Mouse (Mus musculus): ENCODE results near the gene Minos1.

Minos1 gene

DNA sequence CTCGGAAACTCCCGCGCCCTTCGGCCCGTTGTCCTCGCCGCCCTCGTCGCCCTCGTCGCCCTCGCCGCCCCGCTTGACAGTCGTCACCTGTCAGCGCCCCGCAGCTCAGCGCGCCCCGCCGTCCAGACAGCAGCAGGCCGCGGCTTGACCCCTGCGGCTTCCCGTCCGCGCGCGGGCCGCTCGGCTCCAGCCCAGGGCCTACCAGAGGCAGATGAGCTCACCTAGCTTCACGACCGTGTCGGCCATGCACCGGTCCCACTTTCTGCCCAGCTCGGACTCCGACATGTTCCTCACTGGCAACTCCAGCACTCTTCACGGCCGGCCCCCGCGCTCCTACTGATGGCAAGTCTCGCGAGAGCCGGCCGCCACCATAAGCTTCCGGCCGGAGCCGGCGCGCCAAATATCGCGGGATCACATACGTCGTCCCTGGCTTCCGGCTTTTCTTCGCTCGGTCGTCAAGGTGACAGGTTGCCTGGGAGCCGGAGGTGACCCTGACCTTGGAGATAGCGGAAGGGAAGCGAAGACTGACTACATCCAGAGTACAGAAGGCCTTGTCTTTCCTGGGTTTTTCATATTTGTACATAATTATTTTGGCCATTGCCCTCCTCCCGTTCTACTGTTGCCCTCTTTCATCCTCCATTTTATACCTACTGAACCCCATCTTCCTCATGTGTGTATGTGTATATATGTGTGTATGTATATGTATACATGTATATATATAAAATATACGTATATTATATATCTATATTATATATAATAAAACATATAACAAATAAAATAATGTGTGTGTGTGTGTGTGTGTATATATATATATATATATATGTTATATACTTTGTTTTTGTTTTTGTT, at the start of gene Minos1:
Minos1 (minus strand) TSS at position 413 of the 849 bp plus-strand sequence.
- DNase-seq (ENCODE audit: low spot score): peak; percentile 97

DNA sequence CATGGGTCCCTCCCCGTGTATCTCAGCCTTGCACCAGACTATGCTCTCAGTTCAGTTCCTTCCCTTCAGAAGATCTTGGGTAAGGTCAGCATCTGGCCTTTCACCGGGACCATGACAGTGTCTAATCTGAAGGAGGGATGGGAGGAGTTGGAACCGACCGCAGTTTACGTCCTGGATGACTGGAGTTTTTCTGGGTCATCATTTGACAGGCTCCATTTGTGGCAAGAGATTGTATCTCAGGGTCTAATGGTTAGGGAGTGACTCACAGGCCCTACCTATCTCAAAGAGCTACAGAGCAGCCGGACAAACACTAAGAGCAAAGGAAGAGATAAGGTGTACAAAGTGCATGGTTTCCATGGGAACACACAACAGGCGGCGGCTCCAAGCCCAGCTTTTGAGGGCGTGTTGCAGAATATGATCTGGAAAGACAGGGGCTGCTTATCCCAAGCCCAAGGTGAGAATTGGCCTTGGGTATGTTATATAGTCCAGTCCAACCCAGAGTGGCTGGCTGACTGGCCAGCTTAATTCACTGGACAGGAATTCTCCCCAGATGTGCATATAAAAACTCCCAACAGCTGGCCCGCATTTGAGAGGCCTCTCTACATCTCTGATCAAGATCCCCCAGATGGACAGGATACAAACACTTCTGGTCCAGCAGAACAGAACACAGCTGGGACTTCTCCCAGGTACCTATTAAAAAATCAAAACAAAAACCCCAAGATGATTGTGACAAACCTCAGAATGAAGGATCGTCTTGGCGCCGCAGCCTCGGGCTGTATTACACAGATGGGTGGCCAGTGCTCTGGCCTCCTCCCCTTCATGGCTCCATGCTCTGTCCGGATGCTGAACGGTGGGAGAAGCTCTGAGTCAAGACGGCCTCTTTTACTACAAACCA, 49.1 kb upstream of the Minos1 start:
- peak; percentile 20 for DNase-seq (ENCODE audit: low spot score)

DNA sequence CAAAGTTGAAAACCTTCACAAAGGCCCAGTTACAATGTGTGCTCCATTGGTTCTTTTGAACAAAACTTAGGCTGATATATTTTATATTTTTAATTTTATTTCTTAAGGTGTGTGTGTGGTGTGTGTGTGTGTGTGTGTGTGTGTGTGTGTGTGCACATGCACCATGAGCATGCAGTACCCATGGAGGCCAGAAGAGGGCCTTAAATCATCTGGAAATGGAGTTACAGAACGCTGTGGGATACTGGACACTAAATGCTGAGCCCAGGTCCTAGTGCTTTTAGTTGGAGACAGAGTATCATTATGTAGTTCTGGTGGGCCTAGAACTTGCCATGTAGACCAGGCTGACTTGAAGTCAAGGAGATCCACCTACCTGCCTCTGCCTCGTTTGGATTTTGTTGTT, 48.3 kb upstream of the Minos1 start:
- DNase-seq (ENCODE audit: low spot score): no peak

DNA sequence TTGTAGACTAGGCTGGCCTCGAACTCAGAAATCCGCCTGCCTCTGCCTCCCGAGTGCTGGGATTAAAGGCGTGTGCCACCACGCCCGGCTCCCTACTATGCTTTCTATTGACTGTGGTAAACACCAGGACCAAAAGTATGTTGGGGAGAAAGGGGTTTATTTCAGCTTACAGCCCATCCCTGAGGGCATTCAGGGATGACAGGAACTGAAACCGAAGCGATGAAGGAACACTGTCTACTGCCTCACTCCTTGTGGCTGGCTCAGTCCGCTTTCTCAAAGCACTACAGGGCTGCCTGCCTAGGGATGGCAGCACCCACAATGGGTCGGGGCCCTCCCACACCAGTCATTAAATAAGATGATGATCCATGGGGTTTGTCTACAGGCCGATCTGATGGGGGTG, 47.5 kb upstream of the Minos1 start:
- no peak for DNase-seq (ENCODE audit: low spot score)

DNA sequence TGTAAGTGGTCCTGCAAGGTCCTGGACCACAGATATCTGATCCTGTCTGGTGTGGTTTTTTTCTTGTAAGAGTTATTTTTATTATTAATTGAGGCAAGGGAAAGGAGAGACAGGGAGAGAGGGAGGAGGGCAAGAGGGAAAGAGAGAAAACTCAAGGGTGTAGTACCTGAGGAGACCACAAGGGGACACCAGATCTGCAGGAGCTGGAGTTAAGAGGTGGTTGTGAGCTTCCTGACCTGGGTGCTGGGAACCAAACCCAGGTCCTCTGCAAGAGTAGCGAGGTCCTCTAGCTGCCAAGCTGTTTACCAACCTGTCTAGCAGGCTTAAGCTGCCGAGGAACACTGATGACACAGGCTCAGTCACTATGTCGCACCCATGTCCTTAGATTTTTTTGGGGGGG, 47.0 kb upstream of the Minos1 start:
- no peak for DNase-seq (ENCODE audit: low spot score)

DNA sequence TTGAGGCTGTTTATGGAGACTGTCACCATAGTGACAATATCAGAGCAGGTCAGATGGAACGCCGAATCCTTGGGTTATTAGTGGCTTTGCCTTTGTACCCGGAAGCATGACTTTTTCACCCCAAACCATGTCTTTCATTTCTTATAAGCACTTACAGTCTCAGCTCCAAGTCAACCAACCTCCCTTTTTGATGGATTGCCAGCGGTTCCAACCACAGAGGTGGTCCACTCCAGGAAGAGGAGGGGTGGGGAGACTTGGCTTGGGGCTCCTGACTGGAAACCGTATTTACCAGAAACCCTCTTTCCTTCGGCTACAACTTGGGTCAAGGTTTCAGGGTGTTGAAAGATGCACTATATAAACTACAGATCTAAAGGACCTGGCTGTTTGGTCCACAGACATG, 45.1 kb upstream of the Minos1 start:
- no peak for DNase-seq (ENCODE audit: low spot score)

DNA sequence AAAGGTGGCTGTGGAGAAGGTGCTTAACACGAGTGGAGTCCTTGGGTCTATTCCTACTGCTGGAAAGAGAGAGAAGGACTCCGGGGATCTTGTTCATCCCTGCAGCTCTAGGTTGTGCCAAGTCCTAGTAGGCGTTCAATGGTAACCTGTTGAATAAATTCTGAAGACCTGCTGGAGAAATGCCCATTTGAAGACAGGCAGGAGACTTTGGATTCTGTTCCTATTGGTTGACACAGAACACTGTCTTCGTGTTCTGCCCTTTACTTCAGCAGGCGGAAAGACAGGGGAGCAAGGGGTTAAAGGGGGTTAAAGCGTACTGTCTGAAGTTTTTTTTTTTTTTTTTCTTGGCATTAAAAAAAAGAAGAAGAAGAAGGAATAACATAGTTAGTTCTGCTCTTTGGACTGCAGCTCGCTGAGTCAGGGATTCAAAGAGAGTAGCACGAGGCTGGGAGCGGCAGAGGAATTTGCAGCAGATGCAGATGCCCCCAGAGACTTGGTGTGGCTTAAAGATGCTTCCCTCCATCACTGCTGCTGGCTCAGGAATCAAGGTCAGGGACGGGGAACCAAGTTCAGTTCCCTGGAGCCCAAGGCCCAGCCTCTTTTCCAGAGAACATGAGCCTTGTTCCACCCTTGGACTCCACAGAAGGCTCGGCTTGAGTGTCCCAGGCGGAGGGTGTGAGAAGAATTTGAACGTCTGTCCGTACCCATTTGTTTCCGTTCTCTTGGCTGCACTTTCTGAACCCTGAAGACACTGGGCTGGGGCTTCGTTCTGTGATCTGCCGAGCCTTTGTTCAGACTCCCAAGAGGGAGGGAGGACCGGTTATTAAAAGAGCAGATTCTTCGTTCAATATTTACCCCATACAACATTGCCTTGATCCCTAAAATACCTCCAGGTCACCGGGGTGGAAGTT, 44.4 kb upstream of the Minos1 start:
- peak; percentile 24 for DNase-seq (ENCODE audit: low spot score)

DNA sequence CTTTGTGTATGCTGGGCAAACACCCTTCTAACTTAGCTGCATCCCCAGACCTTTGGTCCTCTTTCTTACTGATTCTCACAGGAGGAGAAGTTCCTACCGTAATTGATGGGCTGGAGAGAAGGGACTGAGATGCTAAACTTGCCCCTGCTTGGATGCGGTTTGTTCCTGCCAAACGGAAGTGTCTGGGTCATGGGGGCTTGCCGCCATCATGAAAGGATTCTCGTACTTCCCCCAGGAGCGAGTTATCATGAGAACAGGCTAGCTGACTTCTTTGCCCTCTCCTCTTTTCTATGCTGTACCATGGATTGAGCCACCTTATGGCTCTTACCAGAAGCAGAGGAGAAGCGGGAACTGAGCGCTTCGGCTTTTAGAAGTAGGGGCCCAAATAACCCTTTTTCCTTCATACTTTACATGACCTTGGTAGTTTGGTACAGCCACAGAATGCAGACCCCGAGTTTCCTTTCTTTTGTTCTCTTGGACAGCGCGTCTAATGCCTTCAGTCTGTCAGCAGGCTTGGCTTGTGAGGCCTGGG, 38.9 kb upstream of the Minos1 start:
- no peak for DNase-seq (ENCODE audit: low spot score)

DNA sequence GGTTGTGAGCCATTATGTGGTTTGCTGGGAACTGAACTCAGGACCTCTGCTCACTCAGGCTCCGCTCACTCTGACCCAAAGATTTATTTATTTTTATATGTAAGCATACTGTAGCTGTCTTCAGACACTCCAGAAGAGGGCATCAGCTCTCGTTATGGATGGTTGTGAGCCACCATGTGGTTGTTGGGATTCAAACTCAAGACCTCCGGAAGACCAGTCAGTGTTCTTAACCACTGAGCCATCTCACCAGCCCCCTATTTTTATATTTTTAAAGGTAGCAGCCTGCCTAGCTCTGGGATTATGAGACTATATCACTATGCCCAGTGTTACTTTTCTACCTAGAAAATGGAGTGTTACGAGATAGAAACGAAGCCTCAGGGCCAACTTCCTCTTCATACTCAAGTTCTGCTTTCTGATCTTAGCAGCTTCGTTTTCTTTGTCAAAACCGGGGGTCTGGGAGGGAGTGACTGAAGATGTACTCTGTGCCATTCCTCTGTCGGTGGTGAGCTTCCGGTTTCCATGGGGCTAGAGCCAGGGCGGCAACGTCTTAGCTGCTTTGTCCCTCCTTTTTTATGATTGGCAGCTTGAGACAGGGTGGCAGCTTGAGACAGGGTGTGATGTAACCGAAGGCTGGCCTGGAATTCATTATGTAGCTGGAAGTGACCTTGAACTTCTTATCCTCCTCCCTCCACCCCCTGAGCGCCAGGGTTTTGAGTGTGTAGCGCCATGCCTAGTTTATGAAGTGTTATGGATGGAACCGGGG, 38.3 kb upstream of the Minos1 start:
- DNase-seq (ENCODE audit: low spot score): peak; percentile 51

DNA sequence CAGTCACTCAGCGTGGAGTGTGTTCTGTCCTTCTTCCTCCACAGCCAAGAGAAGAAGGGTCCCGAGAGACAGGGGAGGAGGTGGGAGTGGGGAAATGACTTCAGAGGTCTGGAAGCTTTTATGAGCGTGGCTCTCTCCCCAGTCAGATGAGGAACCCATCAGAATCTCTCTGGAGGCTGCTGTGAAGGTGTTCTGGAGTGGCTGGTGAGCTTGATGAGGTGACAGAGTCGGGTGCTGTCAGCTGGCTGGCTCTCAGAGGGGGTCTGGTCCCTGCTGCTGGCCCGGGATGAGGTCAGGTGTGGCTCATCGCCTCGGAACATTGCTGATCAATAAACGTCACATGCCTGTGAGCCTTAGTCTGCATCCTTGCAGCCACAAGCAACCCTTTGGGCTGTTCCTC, 36.2 kb upstream of the Minos1 start:
- no peak for DNase-seq (ENCODE audit: low spot score)

DNA sequence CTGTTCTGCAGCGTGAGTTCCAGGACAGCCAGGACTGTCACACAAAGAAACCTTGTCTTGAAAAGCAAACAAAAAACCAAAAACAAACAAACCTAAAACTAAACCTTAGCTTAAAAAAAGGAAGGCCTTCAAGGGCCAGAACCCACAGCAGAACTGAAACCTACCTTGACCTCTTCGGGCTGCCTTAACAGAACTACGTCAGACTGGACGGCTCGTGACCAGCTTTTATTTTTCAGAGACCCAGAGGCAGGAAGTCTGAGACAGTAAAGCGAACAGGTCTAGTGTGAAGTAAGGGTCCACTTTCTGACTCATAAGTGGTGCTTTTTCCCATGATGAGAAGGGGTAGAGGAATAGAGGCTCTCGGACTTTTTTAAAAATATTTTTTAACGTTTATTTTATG, 35.3 kb upstream of the Minos1 start:
- no peak for DNase-seq (ENCODE audit: low spot score)

DNA sequence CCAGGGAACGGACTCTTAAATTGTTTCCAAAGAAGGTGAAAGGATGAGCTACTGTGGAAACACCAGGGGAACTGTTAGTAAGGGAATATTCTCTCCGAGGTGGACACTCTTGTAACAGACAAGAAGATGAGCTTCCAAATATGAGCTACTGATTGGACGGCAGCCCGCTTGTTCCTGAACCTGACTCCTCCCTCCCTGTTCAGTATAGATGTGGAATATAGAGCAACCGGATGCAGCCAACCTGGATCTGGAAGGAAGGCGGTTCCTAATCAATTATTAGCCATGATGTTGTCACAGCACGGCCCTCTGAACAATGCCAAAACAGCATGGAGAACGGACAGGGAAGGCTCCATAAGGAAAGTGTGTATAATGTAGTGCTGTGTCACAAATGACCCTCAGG, 34.3 kb upstream of the Minos1 start:
- no peak for DNase-seq (ENCODE audit: low spot score)

DNA sequence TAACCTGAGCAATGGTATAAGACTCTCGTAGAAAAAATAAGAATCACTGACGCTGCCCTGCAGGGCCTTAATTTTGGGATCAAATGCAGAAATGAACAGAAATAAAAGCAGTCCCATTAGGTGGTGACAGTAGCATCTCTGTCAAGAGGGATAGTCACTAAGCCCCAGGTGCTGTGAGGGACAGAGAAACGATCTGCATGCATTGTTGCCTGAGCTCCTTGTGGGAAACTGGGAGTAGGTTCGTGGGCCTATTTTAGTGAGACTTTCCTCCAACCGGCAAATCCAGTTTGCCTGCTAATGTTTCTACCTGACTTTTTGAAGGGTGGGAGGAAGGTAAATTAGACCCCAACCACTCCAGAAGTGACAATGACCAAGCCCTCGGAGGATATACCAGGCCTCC, 33.2 kb upstream of the Minos1 start:
- DNase-seq (ENCODE audit: low spot score): no peak

DNA sequence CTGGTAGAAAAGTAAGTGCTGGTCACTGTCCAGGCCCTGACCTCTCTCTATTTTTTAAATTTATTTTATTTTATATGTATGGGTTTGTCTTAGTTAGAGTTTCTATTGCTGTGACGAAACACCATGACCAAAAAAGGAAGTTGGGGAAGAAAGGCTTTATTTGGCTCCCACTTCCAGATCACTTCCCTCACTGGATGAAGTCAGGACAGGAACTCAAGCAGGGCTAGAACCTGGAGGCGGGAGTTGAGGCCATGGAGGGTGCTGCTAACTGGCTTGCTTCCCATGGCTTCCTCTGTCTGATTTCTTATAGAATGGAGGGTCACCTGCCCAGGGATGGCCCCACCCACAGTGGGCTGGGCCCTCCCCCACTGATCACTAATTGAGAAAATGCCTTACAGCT, 30.2 kb upstream of the Minos1 start:
- no peak for DNase-seq (ENCODE audit: low spot score)

DNA sequence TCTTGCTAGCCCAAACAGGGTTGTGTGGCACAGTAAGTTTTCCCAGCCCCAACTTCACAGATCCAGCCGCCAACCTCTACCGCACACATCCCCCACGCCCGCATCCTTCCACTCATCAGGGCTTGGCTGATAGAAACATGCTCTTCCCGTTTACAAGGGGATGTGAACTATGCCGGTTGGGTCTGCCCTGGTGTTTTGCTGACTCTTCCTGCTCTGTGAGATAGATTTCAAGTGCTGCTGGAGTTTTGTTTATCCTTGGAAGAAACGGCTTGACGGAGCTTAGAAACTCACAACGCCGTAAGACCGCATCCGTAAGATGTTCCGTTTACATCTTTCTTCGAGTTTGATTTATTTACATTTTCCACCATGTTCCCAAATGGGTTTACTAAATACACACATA, 27.4 kb upstream of the Minos1 start:
- DNase-seq (ENCODE audit: low spot score): no peak

DNA sequence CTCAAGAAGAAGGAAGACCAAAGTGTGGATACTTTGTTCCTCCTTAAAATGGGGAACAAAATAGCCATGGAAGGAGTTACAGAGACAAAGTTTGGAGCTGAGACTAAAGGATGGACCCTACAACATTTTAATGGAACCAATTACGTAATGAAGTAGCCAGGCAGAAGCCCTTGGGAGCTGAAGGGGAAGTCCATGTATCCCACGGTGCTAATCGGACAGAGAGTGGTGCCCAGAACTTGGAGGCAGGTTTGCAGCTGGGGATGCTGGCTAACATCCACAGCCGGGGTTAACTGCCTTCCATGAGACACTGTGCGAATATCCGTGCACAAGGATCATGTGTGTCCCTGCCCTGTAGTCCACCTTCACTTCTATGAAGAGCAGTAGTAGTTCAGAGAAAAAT, 25.6 kb upstream of the Minos1 start:
- no peak for DNase-seq (ENCODE audit: low spot score)

DNA sequence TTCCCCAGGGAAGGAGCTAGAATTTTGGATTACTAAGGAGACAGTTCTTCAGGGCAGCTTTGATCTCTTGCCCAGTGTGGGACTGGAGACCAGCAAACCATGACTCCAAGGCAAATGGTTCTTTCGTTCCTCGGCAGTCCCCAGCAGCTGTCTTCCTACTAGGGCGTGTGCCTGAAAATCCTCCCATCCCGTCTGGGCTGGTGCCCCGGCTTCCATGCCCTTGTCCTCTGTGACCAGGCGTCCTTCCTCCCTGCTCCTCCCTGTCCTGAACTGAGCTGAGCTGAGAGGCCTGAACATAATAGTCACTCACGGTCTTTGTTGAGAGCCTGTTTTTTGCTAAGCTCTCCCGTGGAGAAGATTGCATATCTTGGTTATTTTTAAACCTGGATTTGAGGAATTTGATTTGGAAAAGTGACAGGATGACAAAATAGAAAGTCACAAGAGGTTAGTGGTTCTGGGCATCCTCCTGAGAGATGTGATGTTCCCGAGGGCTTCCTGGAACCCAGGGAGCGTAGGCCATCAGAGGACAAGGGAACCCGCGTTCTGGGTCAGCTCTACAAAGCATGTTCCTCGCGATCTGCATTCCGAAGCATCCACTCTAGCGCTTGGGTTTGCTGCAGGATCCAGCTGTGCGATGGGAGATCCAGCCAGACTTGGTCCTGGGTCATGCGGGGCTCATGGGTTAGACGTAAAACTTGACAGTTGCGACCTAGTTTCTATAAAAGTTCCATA, 23.8 kb upstream of the Minos1 start:
- no peak for DNase-seq (ENCODE audit: low spot score)

DNA sequence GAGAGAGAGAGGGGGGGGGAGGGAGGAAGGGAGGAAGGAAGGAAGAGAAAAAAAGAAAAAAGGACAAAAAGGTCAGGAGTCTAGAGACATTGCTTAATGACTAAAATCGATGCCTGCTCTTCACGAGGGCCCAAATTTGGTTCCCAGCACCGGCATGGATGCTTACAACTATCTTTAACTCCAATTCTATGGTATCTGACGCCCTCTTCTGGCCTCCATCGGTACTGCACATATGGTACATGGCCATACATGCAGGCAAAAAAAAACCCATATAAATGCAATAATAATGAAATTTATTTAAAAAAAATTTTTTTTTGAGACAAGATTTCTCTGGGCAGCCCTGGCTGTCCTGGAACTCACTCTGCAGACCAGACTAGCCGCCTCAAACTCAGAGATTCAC, 20.5 kb upstream of the Minos1 start:
- DNase-seq (ENCODE audit: low spot score): no peak

DNA sequence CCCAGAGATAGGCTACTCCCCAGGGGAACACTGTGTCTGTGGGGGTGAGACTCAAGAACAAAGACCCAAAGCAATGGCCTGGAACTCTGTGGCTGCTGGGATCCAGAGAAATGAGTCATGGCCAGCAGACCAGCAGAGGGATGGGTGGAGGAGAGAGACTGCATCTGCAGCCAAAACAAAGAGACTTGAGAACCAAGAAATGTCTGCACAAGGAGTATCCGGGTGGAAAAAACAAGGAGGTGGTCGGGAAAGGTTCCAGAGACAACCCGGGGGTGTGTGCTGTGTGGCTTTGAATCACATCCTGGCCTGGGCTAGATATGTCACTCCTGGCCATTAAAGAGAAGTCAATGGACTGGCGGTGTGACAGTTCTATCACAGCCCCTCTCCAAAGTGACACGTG, 15.8 kb upstream of the Minos1 start:
- DNase-seq (ENCODE audit: low spot score): peak; percentile 65

DNA sequence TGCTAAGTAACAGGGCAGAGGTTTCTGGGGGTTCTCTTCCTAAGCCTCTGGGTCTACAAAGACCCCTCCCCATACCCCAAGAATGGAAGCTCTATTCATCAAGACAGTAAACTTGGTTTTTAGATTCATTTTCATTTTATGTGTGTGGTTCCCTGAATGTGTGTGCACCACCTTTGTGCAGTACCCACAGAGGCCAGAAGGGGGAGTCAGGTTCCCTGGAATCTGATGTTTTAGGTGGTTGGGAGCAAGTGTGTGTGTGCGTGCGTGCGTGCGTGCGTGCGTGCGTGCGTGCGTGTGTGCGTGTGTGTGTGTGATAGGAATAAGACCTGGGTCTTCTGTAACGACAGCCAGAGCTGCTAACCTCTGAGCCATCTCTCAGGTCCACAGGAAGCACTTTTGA, 14.2 kb upstream of the Minos1 start:
- no peak for DNase-seq (ENCODE audit: low spot score)

All from ovary, adult 18-20 months (tissue).